Mouse (Mus musculus) right cerebral cortex, postnatal 14 days (tissue): Measurements from ENCODE around the gene Klhl26.

Source experiments
- DNase-seq: peaks from one replicate; pipeline ENCODE4 v3.0.0; 2022

Klhl26 gene

GRCm38 (mm10) chr8:70405189-70405588 lies 71.6 kb downstream of the Klhl26 start:
- DNase-seq = no peak

- DNase-seq = no peak
Measured at GRCm38 (mm10) chr8:70404212-70404611, 72.6 kb downstream of the Klhl26 start.
